Comparison of ENCODE assay signal across 7 mouse cellular contexts in genomic region chr11:72737517-72737916, GRCm38 (mm10). TPM values are rescaled to one million over a fixed set of nuclear protein-coding genes. Genes with fewer than 3 reads are reported as not detected.
DNase-seq lines count a peak whose midpoint lies in the region; TF ChIP-seq lines count a peak whose summit lies in the region.
"Not testable (repeated sequence)": the region's sequence is repeated elsewhere in the genome, so short reads cannot be mapped to it uniquely, and the experiment has no call there.

No protein-coding gene starts in this region.

- DNase-seq in adrenal gland, postnatal 10 days, result peak; percentile 14
- DNase-seq in cerebellum, adult 9-11 months, result peak; percentile 11
- DNase-seq in heart, adult 11 months, result peak; percentile 82
- peak; percentile 6 to 41 for DNase-seq in kidney, postnatal 36 days
- DNase-seq in lung, postnatal 36 days, result peak; percentile 13
- DNase-seq in spleen, postnatal 36 days (ENCODE audit: low spot score in 2 of 2), result peak; percentile 5 to 8

- TF ChIP-seq CTCF in E14TG2a.4 (conservative IDR thresholded peaks at IDR 0.05; ENCODE audit: low read length), result peak; percentile 23; the same call in 1 of the 2 replicates

- not testable (repeated sequence) for H3K4me3 ChIP-seq in E14TG2a.4 (replicated peaks; ENCODE audit: low read length)

- peaks cover 67% of the 10 kb centered on the region for H3K36me3 ChIP-seq in E14TG2a.4 (ENCODE audit: insufficient read depth, low read length)

- H3K4me1 ChIP-seq in E14TG2a.4 (replicated peaks; ENCODE audit: low read depth, low read length), result peaks cover 22% of the 10 kb centered on the region

- not testable (repeated sequence) for H3K9me3 ChIP-seq in E14TG2a.4 (ENCODE audit: low read length)

- not testable (repeated sequence) for H3K27me3 ChIP-seq in E14TG2a.4 (ENCODE audit: insufficient read depth, low read length)

RNA-seq across cellular contexts. Expression of gene Ankfy1, which starts 47.7 kb away (rescaled TPM):
- 10 to 100 TPM; 31.0 to 39.8 TPM for total RNA-seq in adrenal gland, postnatal 10 days (2021)

RNA-seq across cellular contexts. Expression of gene Cyb5d2, which starts 58.4 kb away (rescaled TPM):
- 10 to 100 TPM; 11.4 to 16.0 TPM for total RNA-seq in adrenal gland, postnatal 10 days (2021)

RNA-seq across cellular contexts. Expression of gene Zzef1, which starts 58.5 kb away (rescaled TPM):
- total RNA-seq in adrenal gland, postnatal 10 days (2021), result 10 to 100 TPM; 26.4 to 39.9 TPM

Comparison
In these comparisons a context has a peak if more than half of its experiments do, and no peak if none do; other contexts are left out.
1. DNase-seq: peak in every context shown above with its lines; median percentile 82 in heart, adult 11 months; 24 in kidney, postnatal 36 days; 14 in adrenal gland, postnatal 10 days; 13 in lung, postnatal 36 days; 11 in cerebellum, adult 9-11 months; 6 in spleen, postnatal 36 days.